Mouse (Mus musculus) gastrocnemius, postnatal 10 days (tissue): ENCODE results near the gene Tyro3. TPM values are rescaled to one million over a fixed set of nuclear protein-coding genes. Genes with fewer than 3 reads are reported as not detected.

Experiments used
- DNase-seq: peaks from one replicate; pipeline ENCODE4 v3.0.0; 2021; ENCODE audit warnings: mixed read lengths
- total RNA-seq, 2 experiments: library from RNA; stranded (reverse); gene quantifications; 2 replicates each; pipeline ENCODE4 v1.2.3; 2021

Gene Tyro3
- total RNA-seq, 2 experiments from 2014 or later, result 3.6 to 5.1 TPM

DNA sequence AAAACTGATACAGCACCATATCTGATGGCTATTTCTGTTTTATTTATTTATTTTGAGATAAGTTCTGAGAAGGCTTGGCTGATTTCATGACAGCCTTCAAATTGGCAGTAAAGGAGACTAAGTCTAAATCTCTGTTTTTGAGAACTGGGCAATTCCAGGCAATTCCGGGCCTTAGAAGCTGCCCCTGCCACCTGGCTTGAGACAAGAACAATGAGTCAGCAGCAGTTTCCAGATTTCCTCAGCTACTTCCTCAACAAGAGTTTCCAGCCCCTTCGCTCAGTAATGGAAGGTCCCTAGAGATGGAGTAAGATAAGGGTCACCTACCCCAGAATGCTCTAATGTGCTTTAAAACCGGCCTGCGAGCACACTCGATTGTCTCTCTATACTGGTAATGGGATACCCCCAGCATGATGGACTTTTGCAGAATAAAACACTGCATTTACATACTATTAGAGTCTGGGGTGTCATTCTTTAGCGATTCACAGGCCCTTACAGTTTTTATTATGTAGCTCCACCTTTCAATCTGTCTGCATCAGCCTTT, 57.8 kb downstream of the Tyro3 start:
- DNase-seq, result no peak

DNA sequence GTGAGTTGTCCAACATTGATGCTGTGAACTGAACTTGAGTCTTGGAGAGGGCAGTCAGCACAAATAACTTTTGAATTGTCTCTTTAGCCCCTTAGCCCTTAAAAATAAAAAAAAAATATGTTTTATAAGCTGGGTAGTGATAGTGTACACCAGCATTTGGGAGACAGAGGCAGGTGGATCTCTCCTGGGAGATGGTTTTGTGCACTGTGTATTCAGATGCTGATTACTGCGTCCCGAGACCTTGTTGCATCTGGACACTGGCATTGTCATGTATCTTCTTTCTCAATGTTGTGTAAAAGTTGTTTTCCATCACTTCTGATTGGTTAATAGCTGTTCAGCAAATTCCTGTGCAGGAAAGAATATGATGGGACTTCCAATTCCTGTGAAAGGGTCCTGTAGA, 59.8 kb downstream of the Tyro3 start:
- DNase-seq, result no peak

GRCm38 (mm10) chr2:119864484-119864883, 67.0 kb downstream of the Tyro3 start:
- DNase-seq, result no peak

Other genes with a start within 250 kb of the Tyro3 start
- 1 to 10 TPM; 6.8 to 8.4 TPM for gene Nusap1, start 179.4 kb upstream of the Tyro3 start, total RNA-seq
- 1 to 10 TPM; 2.5 to 3.4 TPM for gene Oip5, start 179.3 kb upstream of the Tyro3 start, total RNA-seq
- 10 to 100 TPM; 36.0 to 40.0 TPM for gene Ndufaf1, start 134.9 kb upstream of the Tyro3 start, total RNA-seq
- gene Rtf1, start 122.7 kb upstream of the Tyro3 start, total RNA-seq, result 10 to 100 TPM; 26.7 to 29.2 TPM
- under 1 TPM; 0.18 to 0.26 TPM for gene Itpka, start 55.4 kb upstream of the Tyro3 start, total RNA-seq
- gene Ltk, start 37.3 kb upstream of the Tyro3 start, total RNA-seq, result not detected
- 10 to 100 TPM; 14.2 to 14.5 TPM for gene Rpap1, start 10.2 kb upstream of the Tyro3 start, total RNA-seq
- gene Mga, start 99.5 kb downstream of the Tyro3 start, total RNA-seq, result 10 to 100 TPM; 44.9 to 54.4 TPM
- 10 to 100 TPM in 1 of 2 experiments, 1 to 10 TPM in 1; 9.1 to 11.0 TPM for gene Mapkbp1, start 175.0 kb downstream of the Tyro3 start, total RNA-seq
- gene Jmjd7, start 229.8 kb downstream of the Tyro3 start, total RNA-seq, result 1 to 10 TPM; 4.1 to 5.3 TPM
- 1 to 10 TPM; 1.1 to 1.2 TPM for gene Gm28042, start 229.8 kb downstream of the Tyro3 start, total RNA-seq
- gene Pla2g4b, start 235.7 kb downstream of the Tyro3 start, total RNA-seq, result 1 to 10 TPM in 1 of 2 experiments, under 1 TPM in 1; 0.82 to 2.2 TPM